Mouse (Mus musculus) midbrain, embryonic 11.5 days (tissue): ENCODE results near the gene Uaca. TPM values are rescaled to one million over a fixed set of nuclear protein-coding genes. Genes with fewer than 3 reads are reported as not detected.

Source experiments
- ATAC-seq: fragments of 200-750 bp; cut with Nextera tagmentation; 2 replicates; pipeline ENCODE4 v1.8.0; 2017; ENCODE audit warnings: moderate TSS enrichment, moderate library complexity; ENCODE audit not compliant: low FRiP score
- DNase-seq: peaks from one replicate; pipeline ENCODE4 v3.0.0; 2015; ENCODE audit warnings: low spot score; ENCODE audit errors: missing footprints
- H3K27ac ChIP-seq: fragments of 300-500 bp; sonication (generic); 2 replicates; pipeline ENCODE4 v1.5.1; 2014; ENCODE audit warnings: low read depth, low read length
- H3K27me3 ChIP-seq: fragments of 300-500 bp; sonication (generic); 2 replicates; pipeline ENCODE4 v1.6.1; 2014; ENCODE audit warnings: mild to moderate bottlenecking, low read length, moderate library complexity, mixed read lengths; ENCODE audit not compliant: control insufficient read depth, insufficient read depth
- H3K36me3 ChIP-seq: fragments of 300-500 bp; sonication (generic); 2 replicates; pipeline ENCODE4 v1.6.1; 2014; ENCODE audit warnings: mild to moderate bottlenecking, low read length, moderate library complexity, mixed read lengths; ENCODE audit not compliant: control insufficient read depth, insufficient read depth
- H3K4me1 ChIP-seq: fragments of 300-500 bp; sonication (generic); 2 replicates; pipeline ENCODE4 v1.6.1; 2014; ENCODE audit warnings: low read length; ENCODE audit not compliant: control insufficient read depth, insufficient read depth
- H3K4me2 ChIP-seq: fragments of 300-500 bp; sonication (generic); 2 replicates; pipeline ENCODE4 v1.6.1; 2014; ENCODE audit warnings: mild to moderate bottlenecking, moderate library complexity
- H3K4me3 ChIP-seq: fragments of 300-500 bp; sonication (generic); 2 replicates; pipeline ENCODE4 v1.5.1; 2014; ENCODE audit warnings: low read depth, low read length
- H3K9ac ChIP-seq: fragments of 300-500 bp; sonication (generic); 2 replicates; pipeline ENCODE4 v1.6.1; 2014; ENCODE audit warnings: low read length
- H3K9me3 ChIP-seq: fragments of 300-500 bp; sonication (generic); 2 replicates; pipeline ENCODE4 v1.6.1; 2016; ENCODE audit warnings: low read length; ENCODE audit not compliant: control insufficient read depth
- WGBS: fragments of 180-500 bp; shearing (Covaris S2); extraction: QIAGEN DNeasy Blood & Tissue Kit; methylation state at CpG from one replicate; pipeline ENCODE4 v1.1.7; 2014; 5-methylcytosine and 5-hydroxymethylcytosine counted together
- polyA plus RNA-seq: library from polyadenylated mRNA; unstranded; fragments of >200 nt; fragmentation: Nextera tagmentation; extraction: Ambion mirVana; gene quantifications from 2 replicates; pipeline ENCODE4 v1.2.1, GENCODE M21; 2014

Uaca gene
- polyA plus RNA-seq, 1 experiment from 2014 or later: 27.9 TPM

- no peaks in the 10 kb centered on the region for H3K9me3 ChIP-seq
- DNase-seq (peak; percentile 86), ATAC-seq (no peak)
- H3K4me3 ChIP-seq: no peak overlapping the region
- 10% methylated on average over 1 of the region's 1 CpGs for WGBS
- no peak overlapping the region for H3K9ac ChIP-seq
- H3K27me3 ChIP-seq: no peaks in the 10 kb centered on the region
- no peak overlapping the region for H3K27ac ChIP-seq
- H3K36me3 ChIP-seq: no peaks in the 10 kb centered on the region
- H3K4me1 ChIP-seq: no peaks in the 10 kb centered on the region
- H3K4me2 ChIP-seq: no peak overlapping the region
Measured at GRCm38 (mm10) chr9:60819340-60819739, 25.0 kb downstream of the Uaca start.

GRCm38 (mm10) chr9:60821501-60821900, 27.2 kb downstream of the Uaca start:
- ATAC-seq: no peak

GRCm38 (mm10) chr9:60822681-60823080, 28.3 kb downstream of the Uaca start:
- Histone ChIP-seq H3K4me3 (no peak overlapping the region), H3K27me3 (no peaks in the 10 kb centered on the region), H3K9ac (no peak overlapping the region), H3K9me3 (no peaks in the 10 kb centered on the region), H3K36me3 (no peaks in the 10 kb centered on the region), H3K27ac (no peak overlapping the region), H3K4me2 (no peak overlapping the region), H3K4me1 (no peaks in the 10 kb centered on the region)
- ATAC-seq: no peak
- 80% methylated on average over 6 of the region's 6 CpGs for WGBS
- DNase-seq: no peak

More at GRCm38 (mm10) chr9:60821501-60821900, 27.2 kb downstream of the Uaca start:
- Histone ChIP-seq H3K27me3 (no peaks in the 10 kb centered on the region), H3K4me1 (no peaks in the 10 kb centered on the region), H3K36me3 (no peaks in the 10 kb centered on the region), H3K9ac (no peak overlapping the region), H3K4me3 (no peak overlapping the region), H3K9me3 (no peaks in the 10 kb centered on the region), H3K27ac (no peak overlapping the region), H3K4me2 (no peak overlapping the region)
- no peak for DNase-seq
- 72% methylated on average over 4 of the region's 4 CpGs for WGBS

- Histone ChIP-seq H3K27me3 (no peaks in the 10 kb centered on the region), H3K9ac (no peak overlapping the region), H3K27ac (no peak overlapping the region), H3K4me3 (no peak overlapping the region), H3K4me2 (no peak overlapping the region), H3K4me1 (no peaks in the 10 kb centered on the region), H3K9me3 (no peaks in the 10 kb centered on the region), H3K36me3 (no peaks in the 10 kb centered on the region)
- ATAC-seq (no peak), DNase-seq (no peak)
- 97% methylated on average over 7 of the region's 7 CpGs for WGBS
Measured at GRCm38 (mm10) chr9:60825506-60825905, 31.2 kb downstream of the Uaca start.

GRCm38 (mm10) chr9:60826759-60827158, 32.4 kb downstream of the Uaca start:
- Histone ChIP-seq H3K36me3 (no peaks in the 10 kb centered on the region), H3K4me2 (no peak overlapping the region), H3K4me1 (no peaks in the 10 kb centered on the region), H3K27ac (no peak overlapping the region), H3K9me3 (no peaks in the 10 kb centered on the region), H3K9ac (no peak overlapping the region), H3K4me3 (no peak overlapping the region), H3K27me3 (no peaks in the 10 kb centered on the region)
- 81% methylated on average over 7 of the region's 7 CpGs for WGBS
- DNase-seq (no peak), ATAC-seq (no peak)

- WGBS: 91% methylated on average over 2 of the region's 2 CpGs
- no peak overlapping the region for H3K4me3 ChIP-seq
- H3K9ac ChIP-seq: no peak overlapping the region
- DNase-seq (no peak), ATAC-seq (no peak)
- H3K9me3 ChIP-seq: no peaks in the 10 kb centered on the region
- no peak overlapping the region for H3K4me2 ChIP-seq
- no peaks in the 10 kb centered on the region for H3K36me3 ChIP-seq
- H3K27me3 ChIP-seq: no peaks in the 10 kb centered on the region
- H3K27ac ChIP-seq: no peak overlapping the region
- no peaks in the 10 kb centered on the region for H3K4me1 ChIP-seq
Measured at GRCm38 (mm10) chr9:60828196-60828595, 33.9 kb downstream of the Uaca start.

- Histone ChIP-seq H3K4me3 (no peak overlapping the region), H3K4me1 (no peaks in the 10 kb centered on the region), H3K27me3 (no peaks in the 10 kb centered on the region), H3K9me3 (no peaks in the 10 kb centered on the region), H3K27ac (no peak overlapping the region), H3K4me2 (no peak overlapping the region), H3K9ac (no peak overlapping the region), H3K36me3 (no peaks in the 10 kb centered on the region)
- DNase-seq (no peak), ATAC-seq (no peak)
- 89% methylated on average over 4 of the region's 4 CpGs for WGBS
Measured at GRCm38 (mm10) chr9:60829610-60830009, 35.3 kb downstream of the Uaca start.

- DNase-seq: no peak
- WGBS: 81% methylated on average over 3 of the region's 3 CpGs
- H3K27ac ChIP-seq: no peak overlapping the region
Measured at GRCm38 (mm10) chr9:60830079-60830478, 35.7 kb downstream of the Uaca start.

GRCm38 (mm10) chr9:60832233-60832632, 37.9 kb downstream of the Uaca start:
- 94% methylated on average over 8 of the region's 8 CpGs for WGBS
- no peak overlapping the region for H3K9ac ChIP-seq
- ATAC-seq: no peak
- H3K4me3 ChIP-seq: no peak overlapping the region
- DNase-seq: no peak
- peaks cover 12% of the 10 kb centered on the region for H3K4me1 ChIP-seq
- H3K36me3 ChIP-seq: no peaks in the 10 kb centered on the region
- H3K9me3 ChIP-seq: no peaks in the 10 kb centered on the region
- H3K27me3 ChIP-seq: no peaks in the 10 kb centered on the region
- no peak overlapping the region for H3K4me2 ChIP-seq
- no peak overlapping the region for H3K27ac ChIP-seq

More at GRCm38 (mm10) chr9:60830079-60830478, 35.7 kb downstream of the Uaca start:
- Histone ChIP-seq H3K4me1 (no peaks in the 10 kb centered on the region), H3K27me3 (no peaks in the 10 kb centered on the region), H3K4me3 (no peak overlapping the region), H3K36me3 (no peaks in the 10 kb centered on the region), H3K9me3 (no peaks in the 10 kb centered on the region), H3K9ac (no peak overlapping the region), H3K4me2 (no peak overlapping the region)
- ATAC-seq: no peak

GRCm38 (mm10) chr9:60836151-60836550, 41.8 kb downstream of the Uaca start:
- Histone ChIP-seq H3K27me3 (no peaks in the 10 kb centered on the region), H3K27ac (no peak overlapping the region), H3K36me3 (no peaks in the 10 kb centered on the region), H3K4me1 (peaks cover 33% of the 10 kb centered on the region), H3K9ac (no peak overlapping the region), H3K4me3 (no peak overlapping the region), H3K9me3 (no peaks in the 10 kb centered on the region), H3K4me2 (no peak overlapping the region)
- no peak for DNase-seq
- 60% methylated on average over 5 of the region's 5 CpGs for WGBS
- no peak for ATAC-seq
